Mouse (Mus musculus): ENCODE data around the gene Myt1l.
A peak's percentile ranks its signal among the peaks of the same experiment; 100 is the strongest.

Myt1l gene

DNA sequence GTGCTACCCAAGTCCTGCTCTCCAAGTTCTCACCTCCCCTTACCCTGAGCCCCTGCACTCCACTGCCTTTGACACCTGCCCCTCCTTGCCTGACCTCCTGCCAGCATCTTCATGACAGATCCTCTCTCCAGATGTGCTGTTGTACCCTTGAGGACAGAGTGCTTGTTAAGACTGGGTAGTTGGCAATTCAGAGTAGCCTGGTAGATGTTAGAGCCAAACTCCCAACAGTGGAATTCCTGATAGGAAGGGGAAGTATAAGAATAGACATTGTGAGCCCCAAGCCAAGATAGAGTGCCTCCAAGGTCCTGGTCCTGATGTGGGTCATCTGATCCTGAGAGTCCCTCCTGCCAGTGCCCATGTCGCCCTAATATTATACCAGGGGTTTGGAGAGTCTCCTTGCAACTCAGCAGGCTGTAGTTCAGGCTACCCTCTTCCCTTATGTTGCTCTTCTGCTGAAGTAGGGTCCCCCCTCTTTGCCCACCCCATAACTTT lies 345.1 kb downstream of the Myt1l start:
- ATAC-seq (ENCODE audit: insufficient number of reproducible peaks, low FRiP score, low TSS enrichment): no peak

- peak; percentile 54 for ATAC-seq (ENCODE audit: insufficient number of reproducible peaks, low FRiP score, low TSS enrichment)
Observed at GRCm38 (mm10) chr12:29877977-29878376, 349.8 kb downstream of the Myt1l start.

DNA sequence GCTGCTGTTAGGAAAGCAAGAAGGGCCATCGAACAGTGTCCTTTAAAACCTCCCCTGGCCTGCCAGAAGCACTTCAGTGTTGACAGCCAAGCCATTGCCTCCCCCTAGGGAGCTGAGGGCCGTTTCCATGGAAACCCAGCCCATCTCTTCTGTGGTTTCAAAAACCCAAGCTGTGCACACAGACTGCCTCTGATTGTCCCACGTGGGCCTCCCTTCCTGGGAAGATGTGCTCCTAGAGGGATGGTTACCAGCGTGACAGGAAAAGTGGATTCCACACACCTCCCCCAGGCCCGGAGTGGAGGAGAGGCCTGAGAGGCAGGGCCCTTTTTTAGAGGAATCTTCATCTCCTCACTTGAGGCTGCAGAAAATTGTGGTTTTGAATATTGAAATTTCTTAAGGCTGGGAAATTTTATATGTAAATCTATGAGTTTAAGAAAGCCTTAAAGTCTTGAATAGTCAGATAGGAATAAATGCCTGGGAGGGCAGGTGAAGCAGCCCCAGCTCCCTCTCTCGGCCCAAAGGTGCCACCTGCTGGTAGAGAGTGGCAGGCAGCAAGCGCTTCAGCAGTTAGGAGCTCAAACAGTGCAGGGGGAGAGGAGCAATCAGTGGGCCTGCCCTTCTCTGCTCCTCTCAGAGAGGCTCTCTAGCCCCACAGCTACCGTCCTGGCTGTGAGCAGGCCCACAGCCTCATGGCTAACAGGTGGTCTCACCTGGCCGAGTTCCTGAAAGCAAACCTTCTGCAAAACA lies 354.9 kb downstream of the Myt1l start:
- peak; percentile 87 for ATAC-seq (ENCODE audit: insufficient number of reproducible peaks, low FRiP score, low TSS enrichment)

DNA sequence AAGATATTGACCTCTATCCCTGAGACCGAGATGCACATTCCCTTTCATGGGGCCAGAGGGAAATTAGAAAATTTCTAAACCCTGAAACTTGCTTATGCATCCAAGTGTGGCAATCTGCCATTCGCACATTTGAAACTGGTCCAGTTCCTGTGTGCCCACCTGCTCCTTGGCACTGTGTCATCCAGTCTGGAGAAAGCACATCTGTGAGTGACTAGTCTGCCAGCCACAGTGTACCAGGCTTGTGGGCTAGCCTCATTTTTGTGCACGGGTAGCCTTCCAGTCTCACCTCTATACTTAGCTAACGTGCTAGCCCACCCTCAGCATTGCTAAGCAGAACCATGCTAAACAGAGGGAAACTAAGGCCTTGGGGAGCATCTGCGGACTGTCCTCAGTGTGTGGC lies 356.2 kb downstream of the Myt1l start:
- ATAC-seq (ENCODE audit: insufficient number of reproducible peaks, low FRiP score, low TSS enrichment): 0 out of 2 replicates have a peak, but pooled peaks have one; percentile 3

GRCm38 (mm10) chr12:29894669-29895068 lies 366.5 kb downstream of the Myt1l start:
- ATAC-seq (ENCODE audit: insufficient number of reproducible peaks, low FRiP score, low TSS enrichment): peak; percentile 56; the same call in 1 of the 2 replicates

- no peak for ATAC-seq (ENCODE audit: insufficient number of reproducible peaks, low FRiP score, low TSS enrichment)
Observed at GRCm38 (mm10) chr12:29897533-29898085, 369.4 kb downstream of the Myt1l start.

GRCm38 (mm10) chr12:29904101-29904874 lies 376.1 kb downstream of the Myt1l start:
- ATAC-seq (ENCODE audit: insufficient number of reproducible peaks, low FRiP score, low TSS enrichment): peak; percentile 61

GRCm38 (mm10) chr12:29907056-29907455 lies 378.9 kb downstream of the Myt1l start:
- ATAC-seq (ENCODE audit: insufficient number of reproducible peaks, low FRiP score, low TSS enrichment): peak; percentile 76

- no peak for ATAC-seq (ENCODE audit: insufficient number of reproducible peaks, low FRiP score, low TSS enrichment)
Observed at GRCm38 (mm10) chr12:29916139-29916538, 388.0 kb downstream of the Myt1l start.

DNA sequence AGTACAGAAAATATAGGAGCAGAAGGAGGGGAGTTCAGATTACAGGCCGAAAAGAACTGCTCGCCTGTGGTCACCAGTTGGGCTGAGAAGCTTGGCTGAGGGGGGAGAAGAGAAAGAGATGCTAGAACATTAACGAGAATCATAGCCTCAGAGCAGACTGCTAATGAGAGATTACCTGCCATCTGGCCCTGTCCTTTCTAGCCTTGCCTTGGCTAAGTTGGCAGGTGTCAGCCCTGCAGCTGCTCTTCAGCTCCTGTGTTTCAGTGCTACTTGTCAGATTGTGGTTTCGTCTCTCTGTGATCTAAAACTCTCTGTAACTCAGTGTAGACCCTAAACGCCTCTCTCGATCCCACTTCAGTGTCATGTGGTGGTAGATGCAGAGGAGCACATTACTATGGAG lies 388.6 kb downstream of the Myt1l start:
- ATAC-seq (ENCODE audit: insufficient number of reproducible peaks, low FRiP score, low TSS enrichment): no peak

DNA sequence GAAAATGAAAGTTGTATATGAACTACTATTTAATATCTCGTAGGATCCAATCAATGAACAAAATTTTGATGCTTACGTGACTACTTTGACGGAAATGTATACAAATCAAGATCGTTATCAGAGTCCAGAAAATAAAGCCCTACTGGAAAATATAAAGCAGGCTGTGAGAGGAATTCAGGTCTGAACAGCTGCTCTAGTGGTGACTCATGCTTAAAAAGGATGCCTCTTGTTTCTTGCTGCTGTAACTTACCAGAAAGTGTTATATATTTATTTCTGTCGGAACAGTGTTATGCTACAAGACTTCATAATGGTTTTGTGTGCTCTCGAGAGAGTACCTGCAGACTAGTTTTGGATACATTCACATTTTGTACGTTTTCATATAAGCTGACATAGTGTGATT lies 392.1 kb downstream of the Myt1l start:
- ATAC-seq (ENCODE audit: insufficient number of reproducible peaks, low FRiP score, low TSS enrichment): no peak

- no peak for ATAC-seq (ENCODE audit: insufficient number of reproducible peaks, low FRiP score, low TSS enrichment)
Observed at GRCm38 (mm10) chr12:29921481-29921880, 393.3 kb downstream of the Myt1l start.

DNA sequence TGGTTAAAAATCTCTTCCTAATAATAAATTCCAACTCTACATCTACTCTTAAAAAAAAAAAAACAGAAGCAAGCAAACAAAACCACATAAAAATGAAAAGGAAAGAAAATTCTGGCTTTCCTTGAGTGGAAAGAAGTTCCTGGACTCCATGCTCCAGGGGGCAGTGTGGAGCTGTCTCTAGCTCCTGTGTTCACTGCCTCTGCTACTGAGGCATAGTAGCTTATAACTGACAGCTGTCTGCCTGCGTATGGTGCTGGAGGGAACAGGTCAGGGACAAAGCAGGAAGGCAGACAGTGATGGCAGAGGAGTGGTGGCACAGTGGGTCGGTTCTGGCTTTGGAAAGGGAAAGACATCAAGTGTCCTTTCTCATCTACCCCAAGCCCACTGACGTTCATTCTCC lies 398.7 kb downstream of the Myt1l start:
- ATAC-seq (ENCODE audit: insufficient number of reproducible peaks, low FRiP score, low TSS enrichment): peak; percentile 49; the same call in 1 of the 2 replicates

DNA sequence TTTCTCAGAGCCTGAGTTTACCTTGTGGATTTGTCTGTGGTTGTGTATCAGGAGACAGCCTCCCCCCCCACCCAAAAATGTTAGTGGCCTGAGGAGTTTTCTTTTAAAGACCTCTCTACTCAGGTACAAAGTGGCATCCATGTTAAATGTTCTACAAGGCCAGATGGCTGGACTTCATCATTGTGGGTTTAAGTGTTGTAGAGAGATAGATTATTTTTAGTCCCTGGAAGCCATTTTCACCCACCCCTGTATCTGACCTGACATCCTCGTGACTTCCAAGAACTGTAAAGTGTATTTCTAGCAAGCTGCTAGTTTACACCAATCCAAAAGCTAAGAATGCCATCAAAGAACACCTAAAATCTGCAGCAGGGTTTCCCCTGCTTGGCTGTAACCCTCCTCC lies 402.4 kb downstream of the Myt1l start:
- no peak for ATAC-seq (ENCODE audit: insufficient number of reproducible peaks, low FRiP score, low TSS enrichment)

DNA sequence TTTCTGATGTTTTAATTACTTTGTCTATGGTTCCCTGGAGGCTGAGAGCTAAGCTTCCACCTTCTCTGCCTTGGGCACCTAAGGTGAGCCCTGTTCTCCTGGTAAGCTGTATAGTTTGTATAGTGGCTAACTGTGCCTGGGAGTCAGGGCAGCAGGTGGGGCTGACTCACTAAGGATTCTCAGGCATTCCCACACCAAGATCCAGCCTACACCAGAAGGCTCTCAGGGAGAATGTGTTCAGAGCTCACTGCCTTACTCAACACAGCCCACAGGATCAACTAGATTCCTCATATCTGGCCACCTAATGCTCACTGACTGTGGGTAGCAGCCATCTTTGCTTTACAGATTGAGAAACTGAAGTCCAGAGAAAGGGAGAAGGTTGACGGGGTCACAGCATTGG lies 404.8 kb downstream of the Myt1l start:
- no peak for ATAC-seq (ENCODE audit: insufficient number of reproducible peaks, low FRiP score, low TSS enrichment)

DNA sequence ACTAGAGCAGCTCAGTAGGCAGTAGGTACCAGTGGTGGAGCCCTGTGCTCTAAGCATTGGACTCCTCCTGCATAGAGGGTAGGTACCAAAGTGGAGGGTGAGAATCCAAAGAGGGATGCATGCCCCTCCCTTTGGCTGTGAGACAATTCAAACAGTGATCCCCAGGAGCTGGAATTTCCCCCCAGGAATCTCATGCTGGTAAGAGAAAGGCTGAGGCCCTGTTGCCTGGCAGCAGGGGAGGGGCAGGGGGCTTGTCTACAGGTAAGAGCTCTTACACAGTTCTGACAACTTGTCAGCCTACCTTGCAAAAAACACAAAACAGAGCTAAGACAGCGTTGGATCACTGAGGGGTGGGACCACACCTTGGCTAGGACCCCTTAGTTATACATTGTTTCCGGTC lies 405.3 kb downstream of the Myt1l start:
- no peak for ATAC-seq (ENCODE audit: insufficient number of reproducible peaks, low FRiP score, low TSS enrichment)

- ATAC-seq (ENCODE audit: insufficient number of reproducible peaks, low FRiP score, low TSS enrichment): no peak
Observed at GRCm38 (mm10) chr12:29934120-29934581, 406.0 kb downstream of the Myt1l start.

- ATAC-seq (ENCODE audit: insufficient number of reproducible peaks, low FRiP score, low TSS enrichment): no peak
Observed at GRCm38 (mm10) chr12:29937308-29937707, 409.1 kb downstream of the Myt1l start, which contains the start of gene Pxdn. Pxdn (plus strand) TSS chr12:29937608.

- no peak for ATAC-seq (ENCODE audit: insufficient number of reproducible peaks, low FRiP score, low TSS enrichment)
Observed at GRCm38 (mm10) chr12:29937851-29938375, 409.7 kb downstream of the Myt1l start.

DNA sequence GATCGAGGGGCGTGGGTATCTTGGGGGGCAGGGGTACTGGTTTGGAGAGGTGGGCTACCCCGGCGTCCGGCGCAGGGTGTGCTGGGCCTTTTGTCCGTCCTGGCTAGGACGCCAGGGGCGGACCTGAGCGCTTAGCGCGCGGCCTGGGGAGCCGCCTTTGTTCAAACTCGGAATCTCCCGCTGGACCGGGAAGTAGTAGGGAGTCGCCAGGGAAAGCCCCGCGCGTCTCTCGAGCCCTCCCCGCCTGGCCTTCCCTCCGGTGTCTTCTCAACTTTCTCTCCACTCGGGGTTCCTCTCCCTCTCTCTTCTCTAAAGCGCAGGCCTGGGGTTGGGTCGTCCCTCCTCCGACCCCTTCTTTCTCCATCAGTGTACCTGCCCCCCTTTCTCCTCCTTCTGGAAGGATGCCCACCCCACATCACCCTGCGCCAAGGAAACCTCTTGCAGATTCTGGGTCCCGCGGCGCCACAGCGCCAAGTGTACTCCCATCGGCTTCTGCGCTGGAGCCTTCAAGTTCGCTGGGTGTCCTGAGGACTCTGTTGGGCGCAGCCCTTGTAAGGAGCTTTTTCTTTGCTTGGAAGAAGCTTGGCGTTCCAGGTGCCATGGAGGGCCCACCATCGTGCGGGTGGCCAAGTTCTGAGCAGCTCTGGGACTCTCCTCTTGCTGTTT lies 410.3 kb downstream of the Myt1l start:
- no peak for ATAC-seq (ENCODE audit: insufficient number of reproducible peaks, low FRiP score, low TSS enrichment)
